Mouse (Mus musculus) neural tube, embryonic 13.5 days (tissue): ENCODE results near the gene Cped1. TPM values are rescaled to one million over a fixed set of nuclear protein-coding genes. Genes with fewer than 3 reads are reported as not detected.
"Not testable (repeated sequence)": the region's sequence is repeated elsewhere in the genome, so short reads cannot be mapped to it uniquely, and the experiment has no call there.

ENCODE experiments used
- ATAC-seq: fragments of 200-750 bp; cut with Nextera tagmentation; 2 replicates; pipeline ENCODE4 v1.8.0; 2017; ENCODE audit warnings: low read depth, mild to moderate bottlenecking, moderate TSS enrichment, moderate library complexity
- H3K27ac ChIP-seq: fragments of 300-500 bp; sonication (generic); replicated peaks from 2 replicates; pipeline ENCODE4 v1.5.1; 2015; ENCODE audit warnings: moderate library complexity, mild to moderate bottlenecking, inconsistent platforms
- H3K27me3 ChIP-seq: fragments of 300-500 bp; sonication (generic); 2 replicates; pipeline ENCODE4 v1.6.1; 2015; ENCODE audit warnings: mild to moderate bottlenecking, inconsistent platforms
- H3K36me3 ChIP-seq: fragments of 300-500 bp; sonication (generic); 2 replicates; pipeline ENCODE4 v1.6.1; 2015; ENCODE audit warnings: mild to moderate bottlenecking, inconsistent platforms
- H3K4me1 ChIP-seq: fragments of 300-500 bp; sonication (generic); replicated peaks from 2 replicates; pipeline ENCODE4 v1.6.1; 2015; ENCODE audit warnings: inconsistent platforms
- H3K4me2 ChIP-seq: fragments of 300-500 bp; sonication (generic); 2 replicates; pipeline ENCODE4 v1.6.1; 2015; ENCODE audit warnings: inconsistent platforms, mild to moderate bottlenecking, moderate library complexity
- H3K4me3 ChIP-seq: fragments of 300-500 bp; sonication (generic); 2 replicates; pipeline ENCODE4 v1.5.1; 2015; ENCODE audit warnings: mild to moderate bottlenecking, inconsistent platforms
- H3K9ac ChIP-seq: fragments of 300-500 bp; sonication (generic); 2 replicates; pipeline ENCODE4 v1.6.1; 2015; ENCODE audit warnings: moderate library complexity, mild to moderate bottlenecking, inconsistent platforms
- H3K9me3 ChIP-seq: fragments of 300-500 bp; sonication (generic); 2 replicates; pipeline ENCODE4 v1.6.1; 2016; ENCODE audit warnings: inconsistent platforms
- WGBS: fragments of 180-500 bp; shearing (Covaris S2); methylation state at CpG from one replicate; pipeline ENCODE4 v1.1.7; 2015; 5-methylcytosine and 5-hydroxymethylcytosine counted together
- polyA plus RNA-seq: library from polyadenylated mRNA; unstranded; fragments of >200 nt; fragmentation: Nextera tagmentation; extraction: Ambion mirVana; gene quantifications from 2 replicates; pipeline ENCODE4 v1.2.1, GENCODE M21; 2015

Cped1 gene
- polyA plus RNA-seq, 1 experiment from 2014 or later, result 3.6 TPM

- ATAC-seq, result no peak
- Histone ChIP-seq H3K9me3 (no peaks in the 10 kb centered on the region), H3K4me1 (no peaks in the 10 kb centered on the region), H3K9ac (no peak overlapping the region), H3K36me3 (no peaks in the 10 kb centered on the region), H3K27me3 (no peaks in the 10 kb centered on the region), H3K4me2 (no peak overlapping the region), H3K27ac (no peak overlapping the region), H3K4me3 (no peak overlapping the region)
- WGBS, result 90% methylated on average over 3 of the region's 3 CpGs
Observed at GRCm38 (mm10) chr6:22231244-22231643, 245.5 kb downstream of the Cped1 start.

- H3K4me2 ChIP-seq, result no peak overlapping the region
- no peaks in the 10 kb centered on the region for H3K4me1 ChIP-seq
- H3K9me3 ChIP-seq, result no peaks in the 10 kb centered on the region
- no peaks in the 10 kb centered on the region for H3K36me3 ChIP-seq
- ATAC-seq, result no peak
- H3K4me3 ChIP-seq, result no peak overlapping the region
- 58% methylated on average over 6 of the region's 6 CpGs for WGBS
- H3K27ac ChIP-seq, result no peak overlapping the region
- no peaks in the 10 kb centered on the region for H3K27me3 ChIP-seq
- no peak overlapping the region for H3K9ac ChIP-seq
Observed at GRCm38 (mm10) chr6:22233517-22233916, 247.8 kb downstream of the Cped1 start.

- Histone ChIP-seq H3K9ac (no peak overlapping the region), H3K4me2 (no peak overlapping the region), H3K4me3 (no peak overlapping the region), H3K4me1 (no peaks in the 10 kb centered on the region), H3K27me3 (no peaks in the 10 kb centered on the region), H3K27ac (no peak overlapping the region), H3K36me3 (no peaks in the 10 kb centered on the region), H3K9me3 (no peaks in the 10 kb centered on the region)
- 79% methylated on average over 6 of the region's 6 CpGs for WGBS
- no peak for ATAC-seq
Observed at GRCm38 (mm10) chr6:22235133-22235532, 249.4 kb downstream of the Cped1 start.

GRCm38 (mm10) chr6:22243321-22243720, 257.6 kb downstream of the Cped1 start:
- no peaks in the 10 kb centered on the region for H3K27me3 ChIP-seq
- 89% methylated on average over 8 of the region's 8 CpGs for WGBS
- H3K9me3 ChIP-seq, result no peaks in the 10 kb centered on the region
- no peak overlapping the region for H3K9ac ChIP-seq
- H3K27ac ChIP-seq, result no peak overlapping the region
- H3K36me3 ChIP-seq, result no peaks in the 10 kb centered on the region
- no peaks in the 10 kb centered on the region for H3K4me1 ChIP-seq
- H3K4me3 ChIP-seq, result no peak overlapping the region
- no peak overlapping the region for H3K4me2 ChIP-seq
- ATAC-seq, result no peak

- Histone ChIP-seq H3K9me3 (no peaks in the 10 kb centered on the region), H3K9ac (no peak overlapping the region), H3K4me1 (no peaks in the 10 kb centered on the region), H3K4me2 (no peak overlapping the region), H3K36me3 (no peaks in the 10 kb centered on the region), H3K27me3 (no peaks in the 10 kb centered on the region), H3K27ac (no peak overlapping the region), H3K4me3 (no peak overlapping the region)
- ATAC-seq, result no peak
- 90% methylated on average over 2 of the region's 2 CpGs for WGBS
Observed at GRCm38 (mm10) chr6:22246696-22247095, 261.0 kb downstream of the Cped1 start.

GRCm38 (mm10) chr6:22258784-22259183, 273.1 kb downstream of the Cped1 start:
- WGBS, result 59% methylated on average over 4 of the region's 4 CpGs
- ATAC-seq, result no peak
- H3K9me3 ChIP-seq, result no peaks in the 10 kb centered on the region
- no peak overlapping the region for H3K9ac ChIP-seq
- H3K36me3 ChIP-seq, result no peaks in the 10 kb centered on the region
- no peak overlapping the region for H3K4me2 ChIP-seq
- H3K27me3 ChIP-seq, result no peaks in the 10 kb centered on the region
- no peak overlapping the region for H3K4me3 ChIP-seq
- H3K4me1 ChIP-seq, result no peaks in the 10 kb centered on the region
- H3K27ac ChIP-seq, result no peak overlapping the region

GRCm38 (mm10) chr6:22262519-22262918, 276.8 kb downstream of the Cped1 start:
- 59% methylated on average over 4 of the region's 4 CpGs for WGBS
- Histone ChIP-seq H3K36me3 (no peaks in the 10 kb centered on the region), H3K27me3 (no peaks in the 10 kb centered on the region), H3K9ac (no peak overlapping the region), H3K4me2 (no peak overlapping the region), H3K27ac (no peak overlapping the region), H3K4me1 (no peaks in the 10 kb centered on the region), H3K4me3 (no peak overlapping the region), H3K9me3 (no peaks in the 10 kb centered on the region)
- ATAC-seq, result no peak

GRCm38 (mm10) chr6:22264094-22264493, 278.4 kb downstream of the Cped1 start:
- H3K27ac ChIP-seq, H3K36me3 ChIP-seq, ATAC-seq, H3K4me2 ChIP-seq, H3K9ac ChIP-seq, H3K4me1 ChIP-seq, H3K9me3 ChIP-seq, H3K27me3 ChIP-seq, H3K4me3 ChIP-seq: not testable (repeated sequence)
- 91% methylated on average over 8 of the region's 8 CpGs for WGBS

GRCm38 (mm10) chr6:22266018-22266417, 280.3 kb downstream of the Cped1 start:
- 82% methylated on average over 4 of the region's 4 CpGs for WGBS
- no peak for ATAC-seq
- Histone ChIP-seq H3K4me3 (no peak overlapping the region), H3K9me3 (no peaks in the 10 kb centered on the region), H3K27ac (no peak overlapping the region), H3K4me2 (no peak overlapping the region), H3K36me3 (no peaks in the 10 kb centered on the region), H3K27me3 (no peaks in the 10 kb centered on the region), H3K9ac (no peak overlapping the region), H3K4me1 (no peaks in the 10 kb centered on the region)

- H3K27me3 ChIP-seq, result no peaks in the 10 kb centered on the region
- H3K4me3 ChIP-seq, result no peak overlapping the region
- 60% methylated on average over 5 of the region's 5 CpGs for WGBS
- H3K9me3 ChIP-seq, result no peaks in the 10 kb centered on the region
- no peak overlapping the region for H3K27ac ChIP-seq
- no peak for ATAC-seq
- no peaks in the 10 kb centered on the region for H3K36me3 ChIP-seq
- no peak overlapping the region for H3K9ac ChIP-seq
- H3K4me2 ChIP-seq, result no peak overlapping the region
- H3K4me1 ChIP-seq, result no peaks in the 10 kb centered on the region
Observed at GRCm38 (mm10) chr6:22267807-22268667, 282.3 kb downstream of the Cped1 start.

GRCm38 (mm10) chr6:22268677-22269076, 283.0 kb downstream of the Cped1 start:
- no peak overlapping the region for H3K9ac ChIP-seq
- no peak overlapping the region for H3K4me3 ChIP-seq
- ATAC-seq, result no peak
- no peaks in the 10 kb centered on the region for H3K36me3 ChIP-seq
- no peaks in the 10 kb centered on the region for H3K4me1 ChIP-seq
- H3K27ac ChIP-seq, result no peak overlapping the region
- H3K9me3 ChIP-seq, result no peaks in the 10 kb centered on the region
- no peaks in the 10 kb centered on the region for H3K27me3 ChIP-seq
- no peak overlapping the region for H3K4me2 ChIP-seq

- H3K27me3 ChIP-seq, result no peaks in the 10 kb centered on the region
- H3K9me3 ChIP-seq, result no peaks in the 10 kb centered on the region
- H3K4me1 ChIP-seq, result no peaks in the 10 kb centered on the region
- H3K27ac ChIP-seq, result no peak overlapping the region
- no peak overlapping the region for H3K4me2 ChIP-seq
- WGBS, result 77% methylated on average over 8 of the region's 8 CpGs
- H3K36me3 ChIP-seq, result no peaks in the 10 kb centered on the region
- H3K9ac ChIP-seq, result no peak overlapping the region
- H3K4me3 ChIP-seq, result no peak overlapping the region
- ATAC-seq, result no peak
Observed at GRCm38 (mm10) chr6:22269840-22270521, 284.3 kb downstream of the Cped1 start.
